Mouse (Mus musculus) limb, embryonic 11.5 days (tissue): Measurements from ENCODE around the gene Peli1. TPM values are rescaled to one million over a fixed set of nuclear protein-coding genes. Genes with fewer than 3 reads are reported as not detected.

Experiments
- polyA plus RNA-seq: library from polyadenylated mRNA; unstranded; fragments of >200 nt; fragmentation: Nextera tagmentation; extraction: Ambion mirVana; gene quantifications from 2 replicates; pipeline ENCODE4 v1.2.1, GENCODE M21; 2014

The Peli1 gene
- polyA plus RNA-seq, 1 experiment from 2014 or later = 75.6 TPM

Other genes starting within 250 kb of the Peli1 start
- gene Vps54, start 148.0 kb downstream of the Peli1 start, polyA plus RNA-seq = 14.9 and 17.6 TPM in 2 replicates